Mouse (Mus musculus) inflammation-experienced regulatory T-cells (primary cell): Measurements from ENCODE around the gene Il9. TPM values are rescaled to one million over a fixed set of nuclear protein-coding genes. Genes with fewer than 3 reads are reported as not detected.

ENCODE experiments used
- polyA plus RNA-seq, 2 experiments: library from polyadenylated mRNA; unstranded; fragments of 100-300 nt; shearing (Covaris generic); gene quantifications; one replicate each; pipeline ENCODE4 v1.2.1; 2017

Gene Il9
- not detected for polyA plus RNA-seq

DNA sequence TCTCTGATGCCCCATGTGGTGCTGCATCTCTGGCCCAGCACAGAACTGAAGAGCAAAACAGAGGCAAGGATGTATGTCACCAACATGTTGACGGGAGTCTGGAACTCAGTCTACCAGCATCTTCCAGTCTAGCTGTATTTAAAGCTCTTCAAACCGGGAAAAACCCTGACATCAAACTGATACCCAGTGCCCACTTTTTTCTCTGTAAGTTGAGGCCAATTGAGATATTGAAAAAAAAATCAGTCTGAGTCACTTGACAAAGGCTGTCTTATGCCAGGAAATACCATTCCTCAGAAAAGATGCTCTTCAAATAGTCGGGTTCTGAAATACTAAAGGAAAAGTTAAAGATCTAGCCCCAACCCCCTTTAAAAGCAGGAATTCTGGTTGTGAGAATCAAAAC is at the start of gene Il9:
Gene Il9, minus strand, starts transcription at position 101 of the 400 bp plus-strand sequence.

DNA sequence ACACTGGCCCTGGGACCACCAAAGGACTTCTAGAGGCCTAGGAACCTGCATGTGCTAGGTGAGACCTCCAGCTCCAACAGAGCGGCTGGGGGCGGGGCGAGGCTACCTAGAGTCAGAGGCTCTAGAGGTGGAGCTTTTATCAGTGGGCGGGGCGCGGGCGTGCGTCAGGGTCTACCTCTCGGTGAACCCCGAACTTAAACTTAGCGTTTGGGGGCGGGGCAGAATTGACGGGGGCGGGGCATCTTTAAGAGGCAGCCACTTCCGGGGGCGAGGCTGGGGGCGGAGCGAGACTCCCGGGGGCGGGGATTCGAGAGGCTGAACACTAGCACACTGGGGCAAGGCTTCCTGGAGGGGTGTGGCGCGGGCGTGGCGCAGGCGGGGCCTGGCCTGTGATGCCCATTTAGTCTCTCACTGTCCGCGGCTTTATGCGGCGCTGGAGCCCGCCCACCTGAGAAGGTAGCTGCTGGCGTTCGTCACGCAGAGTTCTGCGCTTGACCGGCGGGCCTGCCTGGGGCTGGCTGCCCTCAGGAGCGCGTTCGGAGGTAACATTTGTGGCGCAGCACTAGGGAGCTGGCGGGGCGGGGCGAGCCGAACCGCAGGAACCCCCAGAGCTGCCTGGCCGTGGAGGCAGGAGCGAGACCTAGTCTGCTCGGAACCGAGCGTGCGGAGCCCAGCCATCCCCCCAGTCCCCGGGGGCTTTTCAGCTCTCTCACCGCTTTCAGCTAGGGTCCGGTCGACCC is 40.2 kb upstream of the Il9 start, which contains the start of gene Fbxl21:
Gene Fbxl21, plus strand, starts transcription at position 392 of the 740 bp plus-strand sequence.

DNA sequence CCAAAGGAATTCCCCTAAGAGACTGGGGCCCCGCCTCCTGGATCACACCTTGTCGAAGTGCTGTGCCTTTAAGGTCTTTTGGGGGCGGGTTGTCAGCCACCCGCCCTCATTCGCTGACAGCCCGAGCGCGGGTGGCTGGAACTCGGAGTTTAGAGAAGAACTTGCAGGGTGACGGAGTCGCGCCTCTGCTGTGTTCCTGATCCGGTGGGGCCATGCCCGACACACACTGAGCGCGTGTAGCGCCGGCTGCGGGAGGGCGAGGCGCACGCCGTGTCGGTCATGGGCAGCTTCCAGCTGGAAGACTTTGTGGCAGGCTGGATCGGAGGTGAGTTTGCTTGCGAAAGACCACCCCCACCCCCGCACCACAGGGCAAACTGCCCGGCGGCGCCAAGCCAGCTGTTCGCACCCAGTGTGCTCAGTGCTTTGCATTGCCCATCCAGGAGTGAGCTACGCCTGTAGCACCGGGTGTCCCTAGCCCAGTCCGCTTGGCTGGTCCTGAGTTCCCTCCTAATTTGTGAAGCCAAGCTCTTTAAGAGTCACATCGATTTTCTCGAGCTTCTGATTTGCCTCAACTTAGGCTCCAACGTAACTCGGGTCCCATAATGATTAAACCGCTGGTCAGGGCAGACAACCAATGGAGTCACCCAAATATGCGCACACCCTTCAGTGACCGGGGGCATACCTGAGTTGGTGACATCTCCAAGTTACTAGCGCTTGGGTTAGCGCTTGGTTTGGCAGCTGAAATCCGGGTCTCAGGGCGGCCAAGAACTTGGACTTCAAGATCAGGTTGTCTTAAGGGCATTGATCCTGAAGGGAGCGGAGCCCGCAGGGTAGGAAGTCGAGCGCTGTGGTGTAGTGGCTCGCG is 43.6 kb downstream of the Il9 start, which contains the start of gene Slc25a48:
Gene Slc25a48, plus strand, starts transcription at position 145 of the 865 bp plus-strand sequence.

Other genes starting within 250 kb of the Il9 start
- not detected for gene Neurog1, start 230.1 kb downstream of the Il9 start, polyA plus RNA-seq
- gene Cxcl14, start 185.7 kb downstream of the Il9 start, polyA plus RNA-seq, result not detected
- under 1 TPM; 0.15 to 0.23 TPM for gene Gm3045, start 55.7 kb downstream of the Il9 start, polyA plus RNA-seq
- under 1 TPM; 0.06 to 0.11 TPM for gene Slc25a48, start 43.9 kb downstream of the Il9 start, polyA plus RNA-seq
- 1 to 10 TPM in 1 of 2 experiments, under 1 TPM in 1; 0.86 to 2.2 TPM for gene Fbxl21, start 40.2 kb upstream of the Il9 start, polyA plus RNA-seq
- under 1 TPM in 1 of 2 experiments, not detected in 1; 0.39 TPM for gene Lect2, start 66.3 kb upstream of the Il9 start, polyA plus RNA-seq
- under 1 TPM; 0.17 to 0.45 TPM for gene Tgfbi, start 127.3 kb upstream of the Il9 start, polyA plus RNA-seq
- 10 to 100 TPM; 14.7 to 21.0 TPM for gene Smad5, start 220.8 kb upstream of the Il9 start, polyA plus RNA-seq